Mouse (Mus musculus): ENCODE results near the gene Htr3b.
"Not testable (repeated sequence)": the region's sequence is repeated elsewhere in the genome, so short reads cannot be mapped to it uniquely, and the experiment has no call there.

Htr3b gene

DNA sequence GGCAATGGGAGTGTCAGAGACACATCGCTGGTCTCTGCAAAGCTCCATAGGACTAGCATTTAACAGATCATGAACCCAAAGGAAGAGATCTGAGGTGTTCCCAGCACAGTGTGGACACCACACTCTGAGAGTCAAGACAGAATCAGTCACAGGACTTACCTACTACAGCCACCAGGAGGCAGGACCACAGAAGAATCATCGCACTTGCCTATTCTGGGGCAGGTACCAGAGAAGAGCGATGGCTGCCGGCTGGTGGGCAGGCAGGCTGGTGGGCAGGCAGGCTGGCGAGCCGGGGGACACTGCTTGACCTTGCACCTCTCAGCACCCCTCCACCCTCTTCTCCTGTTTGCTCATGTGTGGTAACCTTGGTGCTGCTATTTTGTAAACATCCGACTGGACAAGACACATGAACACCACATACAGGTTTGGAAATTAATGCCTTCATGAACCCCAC is at the start of gene Htr3b:
Htr3b (minus strand) TSS at position 404 of the 454 bp plus-strand sequence.
- DNase-seq (ENCODE audit: low spot score) = no peak

DNA sequence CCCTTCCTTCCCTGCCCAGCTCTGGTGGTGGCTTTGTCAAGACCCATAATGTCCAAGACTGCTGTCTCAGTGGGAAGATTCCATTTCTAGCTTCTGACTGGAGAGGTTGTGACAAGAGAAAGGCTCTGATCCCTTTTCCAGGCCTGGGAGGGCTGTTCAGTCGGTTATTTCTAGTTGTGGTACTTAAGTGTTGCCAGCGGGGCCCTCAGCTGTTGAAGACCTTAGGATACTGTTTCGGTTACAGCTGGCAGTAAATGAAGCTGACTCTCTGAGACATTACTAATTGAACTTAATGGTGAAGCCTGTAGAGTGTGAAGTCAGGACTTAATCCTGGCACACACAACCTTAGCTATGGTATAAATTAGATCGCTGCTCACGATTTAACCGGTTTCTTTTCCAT is 34.5 kb upstream of the Htr3b start:
- no peak for DNase-seq (ENCODE audit: low spot score)

DNA sequence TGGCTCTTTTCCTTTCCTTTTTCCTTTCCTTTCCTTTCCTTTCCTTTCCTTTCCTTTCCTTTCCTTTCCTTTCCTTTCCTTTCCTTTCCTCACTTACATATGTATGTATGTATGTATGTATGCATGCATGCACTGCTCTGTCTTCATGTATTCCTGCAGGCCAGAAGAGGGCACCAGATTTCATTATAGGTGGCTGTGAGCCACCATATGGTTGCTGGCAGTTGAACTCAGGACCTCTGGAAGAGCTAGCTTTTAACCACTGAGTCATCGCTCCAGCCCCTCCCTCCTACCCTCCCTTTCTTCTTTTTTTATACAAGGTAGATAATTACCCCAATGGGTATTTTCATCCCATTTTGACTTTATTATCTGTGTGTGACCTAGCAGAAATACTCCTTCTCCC is 30.9 kb upstream of the Htr3b start:
- DNase-seq (ENCODE audit: low spot score) = no peak

DNA sequence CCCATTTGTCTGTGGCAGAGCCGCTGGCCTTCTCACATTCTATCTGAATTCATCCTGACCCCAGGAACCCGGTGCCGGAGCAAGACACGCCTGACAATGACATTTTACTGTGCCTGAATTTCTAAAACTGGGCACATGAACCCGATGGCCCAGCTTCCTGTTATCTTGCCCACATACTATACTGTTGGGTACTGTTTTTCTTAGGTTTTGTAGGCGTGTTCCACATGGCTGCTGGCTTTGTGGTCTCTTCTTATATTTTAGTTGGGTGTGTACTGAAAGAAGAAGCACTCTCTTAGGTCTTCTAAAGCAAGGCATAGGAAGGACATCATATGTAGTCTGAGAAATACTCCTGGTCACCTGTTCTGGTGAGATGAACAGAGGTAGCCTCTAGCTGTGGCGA is 30.0 kb upstream of the Htr3b start:
- no peak for DNase-seq (ENCODE audit: low spot score)

DNA sequence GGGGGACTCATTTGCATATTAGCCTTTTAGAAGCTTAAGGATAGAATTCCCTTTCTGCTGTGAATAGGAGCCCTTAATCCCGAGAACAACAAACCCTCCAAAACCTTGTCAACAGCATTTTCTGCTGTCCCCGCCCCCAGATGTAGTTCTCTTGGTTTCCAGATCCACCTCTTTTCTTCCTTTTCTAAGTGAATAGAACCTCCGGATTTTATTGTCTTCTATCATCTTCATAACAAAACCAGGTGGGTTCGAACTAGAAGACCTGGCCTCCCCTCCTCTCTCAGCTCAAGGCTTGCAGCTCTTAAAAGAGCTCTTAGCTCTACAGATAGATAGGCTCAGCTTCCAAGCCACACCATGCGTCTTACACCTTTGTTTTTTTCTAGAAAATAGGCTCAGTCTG is 26.9 kb upstream of the Htr3b start:
- DNase-seq (ENCODE audit: low spot score) = no peak

DNA sequence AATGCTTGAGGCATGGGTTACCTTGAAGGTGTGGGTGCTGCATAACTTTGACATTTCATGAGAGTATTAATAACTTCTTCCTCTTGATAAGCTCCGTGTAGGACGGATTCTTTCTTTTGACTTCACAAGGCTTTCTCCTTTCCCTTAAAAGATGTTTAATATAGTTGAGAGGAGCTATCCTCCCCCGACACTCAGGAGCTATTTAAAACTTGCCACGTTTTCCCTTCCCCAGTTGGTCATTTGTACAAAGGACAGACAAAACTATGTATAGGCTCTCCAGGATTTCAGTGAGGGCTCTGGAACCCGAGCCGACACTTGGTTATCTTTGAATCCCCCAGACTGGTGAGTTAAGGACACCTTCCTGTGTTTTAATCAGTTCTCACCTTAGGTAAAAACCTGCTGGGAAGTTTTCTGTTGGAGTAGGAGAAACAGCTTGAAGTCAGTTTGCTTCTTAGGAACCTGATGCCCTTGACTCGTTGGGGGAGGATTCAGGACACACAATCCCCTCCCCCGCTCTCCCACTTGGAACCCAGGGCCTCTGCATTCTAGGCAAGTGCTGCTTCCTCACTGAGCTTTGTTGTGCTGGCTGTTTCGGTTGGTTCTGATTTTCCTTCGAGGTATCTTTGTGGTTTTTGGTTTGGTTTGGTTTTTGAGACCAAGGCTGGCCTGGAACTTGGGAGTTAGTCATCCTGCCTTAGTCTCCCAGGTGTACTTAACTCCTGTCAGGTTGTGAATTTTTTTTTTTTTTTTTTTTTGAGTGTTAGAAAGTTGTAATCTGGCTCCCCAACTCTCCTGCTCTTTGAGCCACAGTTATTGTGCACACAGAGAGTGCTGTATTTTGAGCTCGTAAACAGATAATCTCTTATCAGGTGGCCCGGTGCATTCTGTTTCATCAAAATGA is 22.7 kb upstream of the Htr3b start:
- DNase-seq (ENCODE audit: low spot score) = no peak

DNA sequence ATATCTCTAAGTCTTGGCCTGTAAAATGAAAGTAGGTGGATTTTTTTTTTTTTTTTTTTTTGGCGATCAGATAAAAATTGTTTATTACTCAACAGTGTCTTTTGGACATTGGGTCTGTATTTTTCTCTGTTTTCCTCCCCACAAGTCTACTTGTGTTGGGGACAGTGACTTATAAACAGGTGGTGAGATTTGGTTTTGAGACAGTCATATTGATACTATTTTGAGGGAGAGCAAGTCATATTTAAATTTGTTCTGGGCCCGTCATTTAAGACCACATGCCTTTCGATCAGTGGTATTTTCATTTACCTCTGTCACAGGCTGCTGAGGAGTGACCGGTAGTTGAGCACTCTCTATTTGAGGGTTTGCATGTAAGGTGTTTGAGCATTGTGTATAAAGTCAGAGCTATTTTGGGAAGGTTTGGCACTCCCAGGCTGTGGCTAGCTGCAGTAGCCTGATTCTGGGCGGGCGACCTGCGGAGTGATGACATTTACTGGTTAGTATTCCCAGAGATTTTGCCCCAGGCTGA is 21.9 kb upstream of the Htr3b start:
- no peak for DNase-seq (ENCODE audit: low spot score)

DNA sequence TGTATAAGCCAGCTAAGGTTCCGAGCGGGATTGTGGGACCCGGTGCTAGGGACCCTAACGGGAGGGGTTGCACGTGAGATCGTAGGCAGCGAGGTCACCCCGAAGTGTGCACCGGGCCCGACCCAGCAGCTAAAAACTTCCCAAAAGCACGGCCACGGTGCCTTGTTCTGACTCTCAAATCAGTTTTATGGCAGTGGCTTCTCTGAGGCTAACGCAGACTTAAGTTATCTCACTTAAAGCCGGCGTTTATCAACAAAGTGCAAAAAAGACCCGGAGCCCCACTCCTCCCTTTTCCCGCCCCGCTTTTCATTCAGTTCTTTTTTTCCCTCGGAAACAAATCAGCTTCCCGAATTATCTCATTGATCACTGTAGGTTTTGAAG is 20.9 kb upstream of the Htr3b start:
- DNase-seq (ENCODE audit: low spot score) = peak; percentile 28

DNA sequence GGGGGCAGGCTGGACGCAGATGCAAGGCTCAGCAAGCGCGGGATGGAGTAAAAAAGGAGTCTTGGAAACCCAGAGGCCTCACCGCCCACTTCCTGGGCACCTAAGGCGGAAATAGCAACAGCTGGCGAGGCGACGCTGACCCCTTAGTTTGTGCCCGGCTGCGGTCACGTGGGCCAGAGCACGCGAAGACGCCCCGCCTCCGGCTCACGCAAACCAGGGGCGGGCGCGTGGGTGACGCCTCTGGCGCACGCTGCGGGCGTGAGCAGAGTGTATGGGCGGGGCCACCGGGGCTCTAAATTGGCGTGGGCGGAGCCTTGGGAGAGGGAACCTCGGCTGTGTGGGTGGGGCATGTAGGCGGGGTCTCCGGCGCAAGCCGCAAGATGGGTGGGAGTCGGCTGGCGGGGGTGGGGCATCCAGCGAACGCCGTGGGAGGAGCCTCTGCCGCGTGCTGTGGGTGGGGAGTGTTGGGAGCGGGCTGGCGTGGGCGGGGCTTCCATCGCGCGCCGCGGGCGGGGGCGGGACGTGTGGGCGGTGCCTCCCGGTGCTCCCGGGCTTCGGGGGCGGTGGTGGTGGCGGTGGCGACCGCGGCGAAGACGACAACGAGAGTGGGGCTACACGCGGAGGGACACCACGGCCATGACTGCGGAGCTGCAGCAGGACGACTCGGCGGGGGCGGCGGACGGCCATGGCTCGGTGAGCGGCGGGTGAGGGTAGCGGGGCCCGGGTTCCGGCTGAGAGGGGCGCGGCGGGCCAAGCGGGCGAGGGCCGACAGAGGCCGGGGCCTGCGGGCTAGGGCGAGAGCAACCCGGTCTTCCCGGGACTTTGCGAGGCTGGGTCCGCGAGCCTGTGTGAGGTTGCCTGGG is 20.3 kb upstream of the Htr3b start, which contains the start of gene Usp28:
Usp28 (plus strand) TSS at position 531 of the 863 bp plus-strand sequence.
- DNase-seq (ENCODE audit: low spot score) = peak; percentile 99

DNA sequence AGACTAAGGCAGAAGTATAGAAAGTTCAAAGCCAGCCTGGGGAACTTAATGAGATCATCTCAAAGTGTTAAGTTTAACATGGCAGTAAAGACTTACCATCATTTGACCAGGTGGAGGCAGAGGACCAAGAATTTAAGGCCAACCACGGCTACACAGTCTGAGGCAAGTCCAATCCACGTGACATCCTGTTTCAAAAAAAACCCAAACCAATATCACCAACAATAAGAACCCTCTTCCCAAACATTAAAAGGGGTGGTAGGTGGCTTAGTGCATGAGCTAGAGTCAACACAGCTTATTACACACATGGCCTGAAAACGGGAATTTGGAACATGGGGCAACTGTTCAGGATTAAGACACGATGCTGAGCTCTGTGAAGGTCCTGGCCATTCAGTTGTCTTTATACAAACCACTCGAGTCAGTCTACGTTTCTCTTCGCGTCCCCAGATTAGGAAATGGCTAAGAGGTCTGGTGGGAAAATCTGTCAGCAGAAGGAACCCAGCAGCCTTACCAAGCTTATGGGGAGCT is 19.6 kb upstream of the Htr3b start:
- DNase-seq (ENCODE audit: low spot score) = peak; percentile 72

DNA sequence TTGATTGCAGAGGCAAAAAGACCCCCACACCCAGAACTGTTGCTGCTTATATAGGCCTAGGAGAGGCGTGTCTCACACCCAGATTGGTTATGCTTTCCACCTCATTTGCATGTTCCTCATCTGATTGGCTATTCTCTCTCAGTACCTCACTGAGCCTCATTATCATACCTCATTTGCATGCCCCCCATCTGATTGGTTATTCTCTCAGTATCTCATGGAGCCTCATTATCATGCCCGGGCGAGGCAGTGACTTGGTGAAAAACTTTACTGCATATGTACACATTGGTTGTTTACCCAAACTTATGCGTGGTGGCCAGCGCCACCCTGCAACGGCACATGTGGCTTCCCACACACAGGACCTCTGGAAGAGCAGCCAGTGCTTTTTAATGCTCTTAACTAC is 19.0 kb upstream of the Htr3b start:
- not testable (repeated sequence) for DNase-seq (ENCODE audit: low spot score)

DNA sequence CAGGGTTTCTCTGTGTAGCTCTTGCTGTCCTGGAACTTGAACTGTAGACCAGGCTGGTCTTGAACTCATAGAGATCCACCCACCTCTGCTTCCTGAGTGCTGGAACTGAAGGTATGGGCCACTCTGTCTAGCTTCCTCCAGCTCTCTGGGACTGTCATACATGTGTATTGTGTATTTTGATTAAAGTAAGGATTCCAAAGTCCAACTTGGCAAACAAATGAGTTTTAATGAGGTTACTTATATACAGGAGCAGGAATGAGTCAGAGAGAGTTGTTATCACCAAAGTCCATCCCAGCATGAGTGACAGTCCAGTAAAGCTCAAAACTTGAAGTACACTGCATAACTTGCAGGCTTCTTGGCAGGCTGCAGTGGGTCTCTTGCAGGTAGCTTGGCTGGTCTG is 17.0 kb upstream of the Htr3b start:
- no peak for DNase-seq (ENCODE audit: low spot score)

DNA sequence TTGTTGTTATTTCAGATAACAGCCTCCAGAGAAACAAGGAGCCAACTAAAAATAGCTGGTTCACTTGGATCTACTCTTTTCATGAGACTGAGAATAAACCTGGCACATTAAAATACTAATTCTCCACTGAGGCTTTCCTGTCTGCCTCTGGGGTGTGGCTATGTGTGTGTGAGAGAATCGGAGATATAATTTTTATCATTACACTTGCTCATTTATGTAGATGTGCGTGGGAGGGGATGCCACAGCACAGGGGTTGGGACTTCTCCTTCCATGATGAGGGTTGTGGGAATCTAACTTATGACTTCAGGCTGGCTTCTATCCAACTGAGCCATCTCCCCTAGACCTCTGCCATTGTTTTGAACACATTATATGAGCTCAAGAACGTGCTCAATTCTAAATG is 16.0 kb upstream of the Htr3b start:
- DNase-seq (ENCODE audit: low spot score) = no peak

DNA sequence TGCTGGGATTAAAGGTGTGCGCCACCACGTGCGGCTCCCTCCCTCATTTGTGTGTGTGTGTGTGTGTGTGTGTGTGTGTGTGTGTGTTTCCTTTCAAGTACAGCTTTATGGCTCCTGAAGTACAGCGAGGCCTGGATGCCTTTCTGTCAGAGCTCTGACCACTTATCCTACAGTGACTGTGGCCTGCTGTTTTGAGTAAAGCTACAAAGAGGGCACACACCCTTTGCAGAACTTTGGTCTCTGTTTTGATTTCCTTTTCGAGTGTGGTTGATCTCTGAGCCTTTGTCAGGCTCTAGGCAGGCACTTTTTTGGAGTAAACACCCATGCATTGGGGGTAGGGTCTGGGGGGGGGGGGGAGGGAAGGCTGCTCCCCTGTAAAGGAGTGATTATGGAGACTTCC is 15.6 kb upstream of the Htr3b start:
- DNase-seq (ENCODE audit: low spot score) = no peak

DNA sequence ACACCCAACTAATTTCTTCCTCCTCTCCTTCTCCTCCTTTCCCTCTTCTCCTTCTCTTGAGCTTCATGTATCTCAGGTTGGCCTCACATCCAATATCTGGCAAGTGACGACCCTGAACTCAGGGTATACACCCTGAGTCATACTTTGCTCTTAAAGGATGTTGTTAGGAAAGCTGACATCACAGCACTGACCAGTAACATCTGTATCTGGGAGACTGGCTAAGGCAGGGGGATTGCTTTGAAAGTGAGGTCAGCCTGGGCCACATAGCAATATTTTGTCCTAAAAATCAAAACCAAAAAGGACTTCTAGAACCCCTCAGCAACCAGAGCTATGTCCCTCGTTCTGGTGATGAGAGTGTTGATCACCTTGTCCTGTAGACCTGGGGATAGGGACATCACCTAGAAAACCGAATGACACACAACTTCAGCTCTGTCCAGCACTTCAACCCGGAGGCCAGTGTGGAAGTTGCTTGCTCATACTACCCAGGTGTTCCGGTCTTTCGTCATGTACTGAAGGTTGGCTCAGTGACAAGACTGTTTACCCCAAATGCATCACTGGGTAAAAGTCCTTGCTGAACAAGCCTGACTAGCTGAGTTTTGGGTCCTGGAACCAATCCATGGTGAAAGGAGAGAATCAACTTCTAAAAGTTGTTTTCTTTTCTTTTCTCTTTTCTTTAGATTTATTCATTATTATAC is 12.0 kb upstream of the Htr3b start:
- no peak for DNase-seq (ENCODE audit: low spot score)

DNA sequence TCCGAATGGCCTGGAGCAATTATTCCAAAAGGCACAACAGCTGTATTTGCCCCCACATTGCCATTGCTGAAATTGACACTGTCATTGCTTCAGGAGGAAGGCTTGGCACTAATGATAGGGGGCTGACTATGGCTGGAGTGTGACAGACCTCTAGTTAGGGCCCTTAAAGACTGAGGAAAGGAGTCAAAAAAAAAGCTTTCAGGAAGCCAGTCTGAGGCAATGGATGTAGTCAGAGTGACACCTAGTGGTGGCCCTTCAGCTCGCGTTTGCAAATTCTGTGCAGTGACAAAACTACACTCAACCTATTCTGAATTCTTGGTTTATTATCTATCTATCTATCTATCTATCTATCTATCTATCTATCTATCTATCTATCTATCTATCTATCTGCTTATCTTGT is 7.7 kb upstream of the Htr3b start:
- DNase-seq (ENCODE audit: low spot score) = peak; percentile 72

DNA sequence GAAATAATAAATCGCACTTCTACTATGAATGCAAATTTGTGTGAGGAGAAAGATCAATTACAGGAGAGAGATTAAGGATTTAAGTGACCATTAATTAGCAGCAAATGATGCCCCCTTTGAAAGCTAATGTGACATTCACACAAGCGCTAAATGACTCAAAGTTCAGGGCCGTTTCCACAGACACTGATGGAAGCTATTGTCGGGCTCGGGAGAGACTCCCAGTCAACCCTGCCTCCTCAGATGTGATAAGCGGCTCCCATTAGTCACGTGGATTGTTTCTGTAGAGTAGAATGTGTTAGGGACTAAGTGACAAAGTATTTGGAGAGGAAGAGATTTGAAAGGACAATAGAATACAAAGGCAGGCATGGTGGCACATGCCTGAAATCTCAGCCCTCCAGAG is 2.7 kb downstream of the Htr3b start:
- no peak for DNase-seq (ENCODE audit: low spot score)

DNA sequence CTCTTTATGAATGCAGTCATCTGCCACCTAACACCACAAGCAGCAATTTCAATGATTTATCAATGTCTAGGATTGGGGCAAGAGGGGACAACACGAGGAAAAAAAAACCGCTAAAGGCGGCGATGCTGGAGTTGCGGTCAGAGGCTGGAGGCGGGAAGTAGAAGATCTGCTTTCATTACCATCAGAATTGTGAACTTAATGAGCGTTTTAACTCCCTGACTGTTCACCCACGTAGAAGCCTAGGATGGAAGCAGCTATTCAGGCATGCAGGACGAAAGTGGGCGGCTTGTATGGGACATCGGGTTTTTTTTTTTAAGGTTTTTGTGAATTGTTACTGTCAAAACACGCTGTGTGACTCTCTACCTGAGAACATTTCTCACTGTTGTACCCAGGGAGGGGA is 3.5 kb downstream of the Htr3b start:
- no peak for DNase-seq (ENCODE audit: low spot score)

DNA sequence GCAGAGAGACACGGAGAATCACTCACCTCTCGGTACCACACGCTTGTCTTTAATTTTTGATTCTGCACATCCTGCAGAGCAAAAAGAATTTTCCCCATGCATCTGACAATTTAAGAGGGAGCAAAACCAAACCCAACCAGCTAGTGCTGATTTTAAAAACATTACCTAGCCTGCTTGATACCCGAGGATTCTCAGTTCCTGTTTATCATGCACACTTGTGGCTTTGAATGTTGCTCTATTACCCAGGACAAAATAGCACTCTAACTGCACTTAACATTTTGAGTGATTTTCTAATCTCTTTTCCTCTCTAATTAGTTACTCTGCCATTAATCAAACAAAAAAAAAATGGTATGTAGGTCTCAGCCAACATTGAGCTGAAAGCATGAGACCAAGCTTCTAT is 17.2 kb downstream of the Htr3b start:
- DNase-seq (ENCODE audit: low spot score) = no peak

DNA sequence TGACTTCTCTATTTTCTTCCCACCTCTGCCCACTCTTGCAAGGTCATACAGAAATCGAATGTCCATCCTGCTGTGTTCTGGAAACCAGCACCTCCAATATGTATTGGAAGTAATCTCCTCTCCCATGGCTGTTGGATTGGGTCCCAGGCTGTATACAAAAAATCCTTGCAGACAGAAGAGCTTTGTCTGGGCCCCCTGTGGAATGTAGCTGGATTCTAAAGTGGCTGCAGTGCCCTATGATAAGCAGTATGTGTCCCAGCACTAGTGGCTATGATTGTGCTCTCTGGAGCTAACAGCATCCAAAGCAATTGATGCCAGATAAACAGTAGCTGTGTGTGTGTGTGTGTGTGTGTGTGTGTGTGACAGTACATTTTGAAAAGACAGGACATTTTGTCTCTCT is 22.4 kb downstream of the Htr3b start:
- DNase-seq (ENCODE audit: low spot score) = no peak

DNA sequence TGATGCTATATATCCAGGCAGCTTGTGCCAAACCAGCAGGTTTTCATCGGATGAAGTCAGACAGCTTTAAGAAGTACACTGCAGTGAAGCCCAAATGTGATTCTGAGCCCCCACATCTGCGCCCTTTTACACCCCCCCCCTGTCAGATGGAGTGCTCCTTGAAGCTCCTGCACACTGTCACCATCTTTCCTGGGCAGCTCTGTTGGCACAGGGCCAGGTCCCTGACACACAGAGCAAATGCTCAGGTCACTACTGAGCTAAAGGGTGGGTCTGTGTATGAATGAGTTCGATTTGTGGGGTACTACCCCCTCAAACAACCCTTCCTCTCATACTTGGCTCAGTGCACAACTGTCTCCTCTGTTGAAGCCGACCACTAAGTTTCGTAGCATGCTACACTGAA is 35.4 kb downstream of the Htr3b start:
- DNase-seq (ENCODE audit: low spot score) = no peak

DNA sequence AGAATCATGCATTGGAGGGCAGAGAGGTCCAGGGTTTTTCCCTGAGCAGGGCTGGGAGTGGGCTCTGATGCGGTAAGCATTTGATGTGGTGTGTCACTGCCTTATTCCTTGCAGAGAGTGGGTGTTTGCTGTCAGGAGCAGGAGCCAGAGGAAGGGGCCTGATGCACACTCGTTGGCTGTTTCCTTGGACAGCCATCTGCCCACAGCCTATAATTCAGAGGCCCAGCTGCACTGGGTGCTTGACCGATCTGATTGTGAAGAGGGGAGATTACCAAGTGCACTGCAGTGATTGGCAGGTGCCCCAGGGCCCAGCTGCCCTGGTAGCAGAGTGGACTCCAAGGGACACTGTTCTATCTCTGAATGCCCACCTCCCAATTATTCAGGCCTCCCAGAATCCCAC is 36.0 kb downstream of the Htr3b start:
- DNase-seq (ENCODE audit: low spot score) = no peak
